Mouse (Mus musculus) cerebellum, adult 2 months (tissue): ENCODE data around the gene Nxn. TPM values are rescaled to one million over a fixed set of nuclear protein-coding genes. Genes with fewer than 3 reads are reported as not detected.
A peak's percentile ranks its signal among the peaks of the same experiment; 100 is the strongest.

Experiments
- DNase-seq, 2 experiments: peaks; one replicate each; pipeline ENCODE4 v3.0.0; 2021
- H3K27ac ChIP-seq: fragments of 200-500 bp; 2 replicates; pipeline ENCODE4 v1.5.1; 2012; ENCODE audit warnings: low read length, control low read depth, inconsistent platforms; ENCODE audit not compliant: insufficient read depth
- H3K27me3 ChIP-seq: fragments of 200-500 bp; 2 replicates; pipeline ENCODE4 v1.6.1; 2012; ENCODE audit warnings: inconsistent platforms, mild to moderate bottlenecking, low read length, moderate library complexity; ENCODE audit not compliant: control insufficient read depth, insufficient read depth
- H3K4me1 ChIP-seq: fragments of 200-500 bp; 2 replicates; pipeline ENCODE4 v1.6.1; 2011; ENCODE audit warnings: low read length; ENCODE audit not compliant: control insufficient read depth, insufficient read depth
- H3K4me3 ChIP-seq: fragments of 200-500 bp; replicated peaks from 2 replicates; pipeline ENCODE3; 2011; ENCODE audit warnings: mild to moderate bottlenecking, low read depth, low read length, control low read depth; ENCODE audit not compliant: insufficient read depth
- CTCF ChIP-seq: fragments of 200-500 bp; IDR thresholded peaks from 2 replicates; pipeline ENCODE4 v1.5.1; 2011; ENCODE audit warnings: low read depth, mild to moderate bottlenecking, control low read depth, low read length, moderate library complexity, borderline replicate concordance; ENCODE audit not compliant: insufficient read depth
- POLR2A ChIP-seq: fragments of 200-500 bp; IDR thresholded peaks from 2 replicates; pipeline ENCODE4 v1.6.1; 2011; ENCODE audit warnings: low read length, control low read depth, borderline replicate concordance; ENCODE audit not compliant: insufficient read depth
- WGBS: fragments of 180-500 bp; shearing (Covaris S2); methylation state at CpG from one replicate; pipeline ENCODE4 v1.1.7; 2018; 5-methylcytosine and 5-hydroxymethylcytosine counted together
- polyA plus RNA-seq: library from polyadenylated mRNA; depleted of rRNA; stranded (reverse); fragments of >200 nt; gene quantifications from 2 replicates; pipeline ENCODE4 v1.2.3, GENCODE M21; 2012

Nxn gene
- polyA plus RNA-seq, 1 experiment, result 24.3 TPM

- Histone ChIP-seq H3K27ac (no peak overlapping the region), H3K4me1 (peaks cover 19% of the 10 kb centered on the region), H3K27me3 (no peaks in the 10 kb centered on the region), H3K4me3 (no peak overlapping the region)
- DNase-seq, result peak in 1 of 2 experiments; percentile 56
- TF ChIP-seq CTCF (no peak), POLR2A (no peak)
- 8% methylated on average over 5 of the region's 5 CpGs for WGBS
Measured at GRCm38 (mm10) chr11:76384307-76384706, 14.6 kb downstream of the Nxn start.

- TF ChIP-seq CTCF (no peak), POLR2A (no peak)
- H3K27ac ChIP-seq, result no peak overlapping the region
- DNase-seq, result no peak
- no peak overlapping the region for H3K4me3 ChIP-seq
- peaks cover 20% of the 10 kb centered on the region for H3K4me1 ChIP-seq
- H3K27me3 ChIP-seq, result no peaks in the 10 kb centered on the region
- 73% methylated on average over 13 of the region's 13 CpGs for WGBS
Measured at GRCm38 (mm10) chr11:76382711-76383324, 16.1 kb downstream of the Nxn start.

- no peak for DNase-seq
- Histone ChIP-seq H3K4me1 (peaks cover 20% of the 10 kb centered on the region), H3K27ac (no peak overlapping the region), H3K4me3 (no peak overlapping the region), H3K27me3 (no peaks in the 10 kb centered on the region)
- no peak for TF ChIP-seq CTCF
- TF ChIP-seq POLR2A, result no peak
- 93% methylated on average over 15 of the region's 15 CpGs for WGBS
Measured at GRCm38 (mm10) chr11:76381201-76381885, 17.6 kb downstream of the Nxn start.

GRCm38 (mm10) chr11:76379921-76380544 lies 18.9 kb downstream of the Nxn start:
- no peak for DNase-seq
- H3K27me3 ChIP-seq, result no peaks in the 10 kb centered on the region
- TF ChIP-seq CTCF (no peak), POLR2A (no peak)
- peaks cover 21% of the 10 kb centered on the region for H3K4me1 ChIP-seq
- H3K4me3 ChIP-seq, result no peak overlapping the region
- peak overlapping the region; percentile 76 for H3K27ac ChIP-seq
- WGBS, result 30% methylated on average over 11 of the region's 11 CpGs

GRCm38 (mm10) chr11:76376425-76376824 lies 22.5 kb downstream of the Nxn start:
- no peak for TF ChIP-seq CTCF
- peak in 1 of 2 experiments; percentile 49 for DNase-seq
- no peak overlapping the region for H3K27ac ChIP-seq
- peaks cover 32% of the 10 kb centered on the region for H3K4me1 ChIP-seq
- H3K27me3 ChIP-seq, result no peaks in the 10 kb centered on the region
- WGBS, result 49% methylated on average over 3 of the region's 3 CpGs
- no peak overlapping the region for H3K4me3 ChIP-seq

GRCm38 (mm10) chr11:76374491-76375185 lies 24.3 kb downstream of the Nxn start:
- Histone ChIP-seq H3K27ac (no peak overlapping the region), H3K4me1 (peaks cover 32% of the 10 kb centered on the region), H3K27me3 (no peaks in the 10 kb centered on the region), H3K4me3 (no peak overlapping the region)
- DNase-seq, result no peak
- TF ChIP-seq CTCF (no peak), POLR2A (no peak)
- 64% methylated on average over 17 of the region's 17 CpGs for WGBS

- peak overlapping the region; percentile 61 for H3K27ac ChIP-seq
Measured at GRCm38 (mm10) chr11:76372534-76372933, 26.4 kb downstream of the Nxn start.

More at GRCm38 (mm10) chr11:76372534-76372933, 26.4 kb downstream of the Nxn start:
- no peak overlapping the region for H3K4me3 ChIP-seq
- peaks cover 31% of the 10 kb centered on the region for H3K4me1 ChIP-seq
- 12% methylated on average over 6 of the region's 6 CpGs for WGBS
- TF ChIP-seq CTCF (no peak), POLR2A (no peak)
- no peaks in the 10 kb centered on the region for H3K27me3 ChIP-seq
- peak; percentile 66 to 76 for DNase-seq
